Mouse (Mus musculus) splenic B cell, adult 2 months (primary cell): Measurements from ENCODE around the gene Chil3.
"Not testable (repeated sequence)": the region's sequence is repeated elsewhere in the genome, so short reads cannot be mapped to it uniquely, and the experiment has no call there.

ENCODE experiments used
- DNase-seq: peaks from one replicate; pipeline ENCODE4 v3.0.0-alpha.2; 2011; ENCODE audit warnings: low read depth, low spot score
- H3K27me3 ChIP-seq: 2 replicates; pipeline ENCODE4 v1.6.1; 2012; ENCODE audit warnings: mild to moderate bottlenecking, low read length, moderate library complexity, mixed read lengths; ENCODE audit not compliant: control insufficient read depth, poor library complexity, insufficient read depth, severe bottlenecking
- H3K36me3 ChIP-seq: 2 replicates; pipeline ENCODE4 v1.6.1; 2012; ENCODE audit warnings: mild to moderate bottlenecking, low read length, moderate library complexity, mixed read lengths; ENCODE audit not compliant: control insufficient read depth, poor library complexity, insufficient read depth, severe bottlenecking

Chil3 gene

GRCm38 (mm10) chr3:106167464-106167863 is at the start of gene Chil3:
Chil3 (minus strand) TSS chr3:106167564.
- no peaks in the 10 kb centered on the region for H3K36me3 ChIP-seq
- no peaks in the 10 kb centered on the region for H3K27me3 ChIP-seq
- DNase-seq = no peak

- DNase-seq, H3K27me3 ChIP-seq, H3K36me3 ChIP-seq: not testable (repeated sequence)
Measured at GRCm38 (mm10) chr3:106198030-106198429, 30.7 kb upstream of the Chil3 start.

- not testable (repeated sequence) for H3K27me3 ChIP-seq, DNase-seq, H3K36me3 ChIP-seq
Measured at GRCm38 (mm10) chr3:106197246-106197645, 29.9 kb upstream of the Chil3 start.

- H3K27me3 ChIP-seq = no peaks in the 10 kb centered on the region; the same call in 1 of the 2 replicates
- no peak for DNase-seq
- H3K36me3 ChIP-seq = no peaks in the 10 kb centered on the region
Measured at GRCm38 (mm10) chr3:106196276-106196675, 28.9 kb upstream of the Chil3 start.

GRCm38 (mm10) chr3:106195486-106195885 is 28.1 kb upstream of the Chil3 start:
- Histone ChIP-seq H3K27me3 (no peaks in the 10 kb centered on the region), H3K36me3 (no peaks in the 10 kb centered on the region)
- no peak for DNase-seq

GRCm38 (mm10) chr3:106187991-106188390 is 20.6 kb upstream of the Chil3 start:
- H3K27me3 ChIP-seq = no peaks in the 10 kb centered on the region

GRCm38 (mm10) chr3:106177509-106178189 is 10.3 kb upstream of the Chil3 start:
- H3K27me3 ChIP-seq = no peaks in the 10 kb centered on the region
- H3K36me3 ChIP-seq = no peaks in the 10 kb centered on the region
- DNase-seq = no peak

More at GRCm38 (mm10) chr3:106187991-106188390, 20.6 kb upstream of the Chil3 start:
- no peaks in the 10 kb centered on the region for H3K36me3 ChIP-seq
- no peak for DNase-seq

- H3K36me3 ChIP-seq, H3K27me3 ChIP-seq: not testable (repeated sequence)
- DNase-seq = peak; percentile 61
Measured at GRCm38 (mm10) chr3:106174971-106175370, 7.6 kb upstream of the Chil3 start.

GRCm38 (mm10) chr3:106172506-106172905 is 5.1 kb upstream of the Chil3 start:
- not testable (repeated sequence) for H3K36me3 ChIP-seq, DNase-seq, H3K27me3 ChIP-seq

- no peak for DNase-seq
- Histone ChIP-seq H3K36me3 (no peaks in the 10 kb centered on the region), H3K27me3 (no peaks in the 10 kb centered on the region)
Measured at GRCm38 (mm10) chr3:106171135-106171731, 3.9 kb upstream of the Chil3 start.

- DNase-seq = no peak
- Histone ChIP-seq H3K27me3 (no peaks in the 10 kb centered on the region), H3K36me3 (no peaks in the 10 kb centered on the region)
Measured at GRCm38 (mm10) chr3:106170522-106171053, 3.2 kb upstream of the Chil3 start.

- H3K27me3 ChIP-seq = no peaks in the 10 kb centered on the region; the same call in 1 of the 2 replicates
- no peak for DNase-seq
- H3K36me3 ChIP-seq = no peaks in the 10 kb centered on the region
Measured at GRCm38 (mm10) chr3:106154413-106154812, 13.0 kb downstream of the Chil3 start.

GRCm38 (mm10) chr3:106144081-106144480 is 23.3 kb downstream of the Chil3 start:
- no peaks in the 10 kb centered on the region for H3K27me3 ChIP-seq
- no peaks in the 10 kb centered on the region for H3K36me3 ChIP-seq
- no peak for DNase-seq

GRCm38 (mm10) chr3:106131690-106132089 is 35.7 kb downstream of the Chil3 start:
- DNase-seq = no peak
- Histone ChIP-seq H3K27me3 (no peaks in the 10 kb centered on the region), H3K36me3 (no peaks in the 10 kb centered on the region)

- no peaks in the 10 kb centered on the region for H3K36me3 ChIP-seq
- no peak for DNase-seq
- no peaks in the 10 kb centered on the region for H3K27me3 ChIP-seq
Measured at GRCm38 (mm10) chr3:106128807-106129493, 38.4 kb downstream of the Chil3 start.
